Mouse (Mus musculus) small intestine, adult 2 months (tissue): ENCODE results near the gene Pcyox1.

Experiments used
- CTCF ChIP-seq: fragments of 200-500 bp; IDR thresholded peaks from 2 replicates; pipeline ENCODE4 v1.5.1; 2012; ENCODE audit warnings: low read depth, mild to moderate bottlenecking, control low read depth, inconsistent platforms, low read length, moderate library complexity, mixed read lengths; ENCODE audit not compliant: insufficient replicate concordance, insufficient read length; ENCODE audit errors: extremely low read depth
- POLR2A ChIP-seq: fragments of 200-500 bp; IDR thresholded peaks from 2 replicates; pipeline ENCODE4 v1.6.1; 2012; ENCODE audit warnings: low read depth, mild to moderate bottlenecking, control low read depth, inconsistent platforms, low read length, moderate library complexity

- TF ChIP-seq CTCF (no peak), POLR2A (no peak)
Observed at GRCm38 (mm10) chr6:86360691-86361090, 36.3 kb downstream of the Pcyox1 start.
